Mouse (Mus musculus) urinary bladder, postnatal 36 days (tissue): Measurements from ENCODE around the gene Fn3k.
A peak's percentile ranks its signal among the peaks of the same experiment; 100 is the strongest.

Experiments
- DNase-seq, 2 experiments: peaks; one replicate each; pipeline ENCODE4 v3.0.0; 2022; ENCODE audit warnings: low spot score in 2 of 2, mixed read lengths in 1 of 2

The Fn3k gene

DNA sequence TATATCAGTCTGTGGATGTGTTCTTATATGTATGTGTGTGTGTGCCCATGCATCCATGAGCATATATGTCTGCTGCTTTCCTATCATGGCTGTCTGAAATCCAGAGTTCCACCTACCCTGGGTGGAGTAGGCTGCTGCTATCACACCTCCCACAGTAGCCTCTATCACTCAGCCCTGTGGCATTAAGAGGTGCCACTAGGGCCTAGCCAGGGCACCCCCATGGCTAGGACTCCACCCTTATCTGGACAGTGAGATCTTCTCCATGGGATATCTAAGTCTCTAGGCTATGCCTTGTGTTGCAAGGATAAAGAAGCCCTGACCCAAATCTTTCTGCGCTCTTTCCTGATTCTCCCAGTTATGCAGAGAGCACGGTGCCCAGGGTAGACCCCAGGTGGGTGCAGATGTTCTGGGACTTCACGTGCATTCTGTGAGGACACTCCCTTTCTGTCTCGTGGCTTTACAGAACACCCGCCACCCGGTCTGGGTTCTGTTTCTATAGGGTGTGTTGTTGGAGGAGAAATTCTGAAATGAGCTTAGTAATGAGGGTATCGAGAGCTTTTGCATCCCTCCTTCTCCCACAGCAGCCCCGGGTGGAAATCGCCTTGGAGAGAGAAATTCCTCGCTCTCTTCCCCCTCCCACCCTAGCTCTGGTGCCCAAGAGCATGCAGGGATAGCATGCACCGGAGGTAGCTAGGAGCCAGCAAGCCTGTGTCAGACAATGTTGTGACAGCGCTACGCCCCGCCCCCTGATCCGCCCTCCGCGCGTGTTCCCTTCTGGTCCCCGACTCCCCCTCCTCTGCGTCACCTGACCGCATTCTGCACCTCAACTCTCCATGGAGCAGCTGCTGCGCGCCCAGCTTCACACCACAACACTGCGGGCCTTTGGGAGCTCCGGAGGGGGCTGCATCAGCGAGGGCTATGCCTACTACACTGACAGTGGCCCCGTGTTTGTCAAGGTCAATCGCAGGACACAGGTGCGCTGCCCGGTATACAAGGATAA, at the start of gene Fn3k:
TSS of gene Fn3k (plus strand) at position 758 of the 1,000 bp plus-strand sequence.
- DNase-seq = peak; percentile 73 to 91

DNA sequence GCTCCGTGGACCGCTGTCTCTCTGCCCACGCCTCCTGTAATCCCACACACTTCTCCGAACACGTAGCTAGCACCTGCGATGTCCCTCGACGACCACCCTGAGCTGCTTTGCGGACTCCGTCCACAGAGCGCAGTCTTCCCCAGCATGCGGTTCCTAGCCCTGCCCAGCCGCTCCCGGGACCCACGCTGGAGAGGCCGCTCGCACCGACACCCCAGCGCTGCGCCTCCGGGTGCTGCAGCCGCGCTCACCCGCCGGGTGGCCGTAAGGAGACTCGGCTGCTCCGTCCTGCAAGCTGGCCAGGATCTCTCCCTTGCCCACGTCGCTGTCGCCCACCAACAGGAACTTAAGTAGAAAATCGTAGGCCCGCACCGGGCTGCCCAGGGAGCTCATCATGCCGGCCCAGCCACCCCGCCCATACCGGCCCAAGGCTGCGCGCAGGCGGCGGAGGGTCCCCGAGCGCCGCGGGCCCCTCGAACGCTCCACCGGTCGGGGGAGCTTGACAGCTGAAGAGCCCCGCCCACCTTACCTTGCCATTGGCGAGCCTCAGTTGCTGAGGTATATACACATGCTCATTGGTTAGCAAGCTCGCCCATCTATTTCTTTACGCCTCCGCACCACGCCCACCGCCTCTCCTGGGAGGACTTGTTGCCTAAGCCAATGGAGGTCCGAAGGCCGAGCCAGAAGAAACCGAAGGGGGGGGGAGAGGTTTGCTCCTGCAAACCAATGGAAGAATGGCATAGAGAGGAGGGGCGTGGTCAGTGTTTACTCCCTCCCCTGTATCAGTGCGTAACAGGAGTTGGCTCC, 46.8 kb upstream of the Fn3k start, which contains the start of gene Rab40b:
TSS of gene Rab40b (minus strand) at position 502 of the 804 bp plus-strand sequence.
- peak; percentile 78 to 92 for DNase-seq

DNA sequence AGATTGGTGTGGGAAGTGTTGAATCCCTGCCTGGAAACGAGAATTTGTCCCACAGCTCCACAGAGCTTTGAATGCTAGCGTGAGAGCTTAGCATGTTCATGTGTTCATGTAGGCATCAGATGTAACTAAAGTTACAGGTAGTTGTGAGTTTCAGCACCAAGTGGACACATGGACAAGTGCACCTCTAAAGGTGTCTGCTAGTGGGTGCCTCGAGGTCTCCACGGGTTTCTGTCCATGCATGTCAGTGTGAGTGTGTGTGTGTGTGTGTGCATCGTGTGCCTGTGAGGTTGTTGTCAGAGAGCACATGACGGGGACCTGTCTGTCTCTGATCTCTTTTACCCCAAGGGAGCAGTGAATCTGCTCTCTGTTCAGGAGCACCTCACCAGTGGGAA, 46.2 kb upstream of the Fn3k start:
- no peak for DNase-seq

DNA sequence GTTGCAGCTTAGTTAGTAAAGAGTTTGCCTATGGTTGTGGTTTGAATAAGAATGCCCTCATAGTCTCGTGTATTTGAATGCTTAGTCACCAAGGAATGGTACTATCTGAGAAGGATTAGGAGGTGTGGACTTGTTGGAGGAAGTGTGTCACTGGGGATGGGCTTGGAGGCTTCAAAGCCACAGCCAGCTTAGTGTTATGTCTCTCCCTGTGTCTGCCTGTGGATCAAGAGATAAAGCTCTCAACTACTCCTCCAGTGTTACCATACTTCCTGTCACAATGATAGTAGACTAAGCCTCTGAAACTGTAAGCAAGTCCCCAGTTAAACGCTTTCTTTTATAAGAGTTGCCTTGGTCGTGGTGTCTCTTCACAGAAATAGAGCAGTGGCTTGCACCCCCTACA, 43.9 kb upstream of the Fn3k start:
- no peak for DNase-seq

DNA sequence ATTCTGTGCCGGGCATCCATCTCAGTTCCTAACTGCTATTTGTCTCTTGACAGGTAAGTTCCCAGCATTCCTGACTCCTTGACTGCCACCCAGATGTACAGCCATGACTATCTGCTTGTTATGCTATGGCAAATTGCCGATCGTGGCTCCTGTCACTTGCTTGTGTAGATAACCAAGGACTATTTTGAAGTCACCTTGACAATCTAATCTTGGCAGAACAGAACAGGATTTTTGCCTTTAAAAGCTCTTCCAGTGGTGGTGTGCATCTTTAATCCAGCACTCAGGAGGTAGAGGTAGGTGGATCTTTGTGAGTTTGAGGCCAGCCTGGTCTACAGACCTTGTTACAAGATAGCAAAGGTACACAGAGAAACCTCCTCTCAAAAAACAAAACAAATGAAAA, 42.3 kb upstream of the Fn3k start:
- no peak for DNase-seq

DNA sequence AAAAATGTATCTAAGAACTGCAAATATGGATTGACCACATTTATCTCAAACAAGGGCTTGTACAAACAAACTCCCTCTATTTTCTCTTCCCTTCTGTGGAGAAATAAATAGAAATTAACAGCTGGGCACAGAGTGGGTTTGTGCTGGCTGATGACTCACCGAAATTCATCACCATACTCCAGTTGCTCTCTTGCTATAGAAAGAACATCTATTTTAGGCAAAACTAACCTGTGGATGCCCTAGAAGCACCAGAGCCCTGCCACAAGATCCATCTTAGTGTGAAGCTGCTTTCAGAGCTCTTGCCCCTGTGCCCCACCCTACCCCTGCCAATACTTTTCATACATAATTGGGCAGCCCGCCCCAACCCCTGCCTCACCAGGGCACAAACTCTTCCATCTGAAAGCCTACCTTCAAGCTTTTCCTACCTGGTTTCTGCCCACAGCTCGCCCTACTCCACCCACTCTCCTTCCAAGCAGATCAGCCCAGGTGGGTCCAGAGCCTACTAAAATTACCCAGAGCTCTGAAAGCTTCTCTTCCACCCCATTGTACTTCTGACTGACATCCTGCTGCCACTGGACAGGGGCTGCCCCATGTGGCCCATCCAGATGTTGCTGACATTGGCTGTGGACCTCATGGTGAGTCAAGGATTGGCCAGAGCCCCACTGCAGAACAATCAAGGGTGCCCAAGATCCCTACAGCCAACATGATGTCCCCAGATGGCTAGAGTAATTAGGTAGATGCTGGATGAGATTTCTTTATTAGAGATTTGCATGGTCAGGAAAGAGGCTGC, 27.2 kb upstream of the Fn3k start:
- no peak for DNase-seq

DNA sequence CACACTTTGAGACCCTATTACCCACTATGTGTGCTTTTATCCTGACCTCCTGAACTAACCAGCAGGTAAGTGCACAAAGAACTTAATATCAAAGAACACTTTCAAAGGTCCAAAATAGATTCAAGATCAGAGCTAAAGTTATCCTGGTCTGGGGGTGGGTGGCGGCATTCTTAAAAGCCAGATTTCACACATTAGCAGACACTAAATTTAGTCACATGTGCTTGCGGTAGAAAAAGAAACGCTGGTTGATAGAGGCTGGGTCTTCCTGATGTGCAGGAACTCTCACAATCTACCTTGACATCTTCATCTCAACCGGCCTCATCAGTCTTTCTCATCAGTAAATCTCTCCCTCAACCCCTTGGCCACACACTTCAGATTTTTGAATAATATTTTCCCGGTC, 20.0 kb upstream of the Fn3k start:
- DNase-seq = no peak

DNA sequence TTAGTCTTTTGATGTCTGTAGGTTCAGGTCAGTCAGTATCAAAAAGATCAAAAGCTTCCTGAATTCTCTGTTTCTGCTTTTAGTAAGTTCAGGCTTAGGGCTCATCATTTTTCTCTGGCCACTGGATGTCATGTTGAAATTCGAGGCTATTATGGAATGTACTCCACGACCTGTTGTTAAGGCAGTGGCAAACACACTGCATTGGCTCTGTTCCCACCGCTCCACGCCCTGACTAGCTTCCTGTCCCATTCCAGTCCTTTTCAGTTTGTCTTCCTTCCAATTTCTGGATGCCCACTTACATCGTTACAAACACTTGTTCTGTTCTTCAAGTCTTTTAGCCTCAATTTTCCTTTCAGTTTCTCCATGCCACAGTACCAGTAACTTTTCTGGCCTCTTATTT, 19.4 kb upstream of the Fn3k start:
- DNase-seq = no peak

DNA sequence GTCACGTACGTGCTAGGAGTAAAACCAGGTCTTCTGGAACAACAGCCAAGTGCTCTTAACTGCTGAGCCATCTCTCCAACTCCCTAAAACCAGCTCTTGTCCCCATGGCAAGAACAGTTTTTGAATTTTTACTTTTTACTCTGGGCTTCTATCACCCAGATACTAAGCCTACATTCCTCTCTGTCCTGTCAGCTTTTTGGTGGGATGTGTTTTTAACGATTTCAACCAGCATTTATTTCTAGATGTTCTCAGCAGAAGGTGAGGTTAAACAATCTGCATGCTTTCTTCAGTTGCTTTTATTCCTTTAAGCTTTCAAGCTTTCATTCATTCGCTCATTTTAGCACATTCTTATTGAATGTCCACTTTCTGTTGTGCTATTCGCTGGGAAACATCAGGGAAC, 16.7 kb upstream of the Fn3k start:
- DNase-seq = no peak

DNA sequence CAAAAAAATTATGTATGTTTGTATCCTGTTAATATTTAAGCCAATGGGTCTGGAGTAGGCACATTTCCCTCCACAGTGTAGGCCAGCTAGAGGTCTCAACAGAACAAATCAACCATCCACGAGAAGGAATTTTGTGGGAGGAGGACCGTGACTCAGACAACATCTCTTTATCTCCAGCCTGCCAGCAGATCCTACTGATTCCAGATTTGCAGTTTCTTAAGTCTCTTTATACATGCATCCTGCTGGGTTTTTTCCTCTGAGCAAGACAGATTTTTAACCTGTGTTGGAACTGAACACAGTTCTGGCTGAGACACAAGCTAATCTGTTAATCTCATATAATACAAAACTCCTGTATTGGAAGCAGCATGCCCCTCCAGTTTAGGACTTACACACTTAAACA, 15.8 kb upstream of the Fn3k start:
- no peak for DNase-seq

DNA sequence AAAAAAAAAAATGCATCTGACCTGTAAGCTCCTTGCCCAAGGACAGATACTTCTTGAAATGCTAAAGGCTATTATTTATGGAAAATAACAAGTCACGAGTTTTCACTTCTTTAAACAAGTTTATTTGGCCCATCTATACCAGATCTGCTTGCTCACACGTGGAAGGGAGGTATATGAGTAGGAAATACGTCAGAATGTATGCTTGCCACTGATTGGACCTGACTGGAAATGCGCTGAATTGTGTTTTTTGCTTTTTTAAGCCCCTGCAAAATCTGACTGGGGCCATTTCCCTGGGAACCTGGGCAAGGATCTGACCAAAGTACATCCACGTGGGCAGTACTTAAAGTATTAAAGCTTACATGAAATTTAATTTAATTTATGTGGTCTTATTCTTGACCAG, 14.3 kb upstream of the Fn3k start:
- DNase-seq = no peak

DNA sequence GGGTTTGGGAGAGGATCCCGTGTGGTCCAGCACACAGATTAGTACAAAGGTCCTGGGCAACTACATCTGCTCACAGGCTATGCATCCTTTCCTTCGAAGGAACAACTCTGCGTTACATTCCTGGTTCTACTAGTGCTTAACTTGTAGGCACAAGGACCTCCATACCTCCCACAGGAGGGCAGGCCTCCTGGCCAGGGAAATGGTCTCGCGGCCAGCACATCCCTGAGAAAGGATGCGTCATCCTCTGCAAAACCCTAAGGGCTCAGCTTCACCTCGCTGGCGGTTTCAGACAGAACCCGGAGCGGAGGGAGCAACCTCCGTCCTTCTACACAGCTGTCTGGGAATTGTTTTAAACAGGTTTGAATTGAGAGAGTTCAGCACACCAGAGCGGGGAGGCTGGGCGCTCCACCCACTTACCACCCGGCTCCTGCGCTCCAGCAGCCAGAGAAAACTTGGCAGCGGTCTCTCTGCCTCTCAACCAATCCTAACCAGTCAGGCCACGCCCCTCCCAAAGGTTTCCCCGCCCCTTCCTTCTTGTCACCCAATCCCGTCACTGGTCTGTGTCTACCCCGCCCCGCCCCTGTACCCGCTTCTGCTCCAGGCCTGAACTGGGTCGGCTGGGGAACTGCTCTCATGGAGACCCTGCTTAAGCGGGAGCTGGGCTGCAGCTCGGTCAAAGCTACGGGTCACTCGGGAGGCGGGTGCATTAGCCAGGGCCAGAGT, 13.7 kb upstream of the Fn3k start, which contains the start of gene Fn3krp:
TSS of gene Fn3krp (plus strand) at position 572 of the 723 bp plus-strand sequence.
- peak; percentile 99 to 100 for DNase-seq

DNA sequence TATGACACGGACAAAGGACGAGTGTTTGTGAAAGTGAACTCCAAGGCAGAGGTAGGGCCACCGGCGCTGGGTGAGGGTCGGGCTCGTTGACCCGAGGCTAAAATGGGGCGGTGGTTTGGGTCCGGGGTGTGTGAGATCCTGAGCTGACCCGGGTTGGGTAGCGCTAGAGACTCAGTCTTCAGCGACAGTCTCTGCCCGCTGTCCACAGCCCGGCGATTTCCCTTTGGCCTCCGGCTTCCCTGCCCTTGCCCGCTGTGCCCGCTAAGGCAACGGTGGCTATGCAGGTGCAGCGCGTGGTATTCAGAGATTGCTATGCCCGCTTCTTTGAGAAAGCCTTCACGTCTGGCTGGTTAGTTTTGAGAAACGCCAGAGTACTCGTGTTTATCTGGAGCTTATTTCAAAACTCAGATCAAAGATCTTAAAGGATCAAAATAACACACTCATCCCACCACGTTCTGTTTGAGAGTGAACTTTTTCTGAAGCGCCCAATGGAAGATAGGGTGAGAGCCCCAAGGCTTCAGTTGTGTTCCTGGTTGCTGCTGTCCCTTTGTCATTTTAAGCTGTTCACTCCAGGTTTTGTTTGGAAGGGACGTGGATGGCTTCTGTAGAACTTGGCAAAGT, 13.1 kb upstream of the Fn3k start:
- peak in 1 of 2 experiments; percentile 14 for DNase-seq

DNA sequence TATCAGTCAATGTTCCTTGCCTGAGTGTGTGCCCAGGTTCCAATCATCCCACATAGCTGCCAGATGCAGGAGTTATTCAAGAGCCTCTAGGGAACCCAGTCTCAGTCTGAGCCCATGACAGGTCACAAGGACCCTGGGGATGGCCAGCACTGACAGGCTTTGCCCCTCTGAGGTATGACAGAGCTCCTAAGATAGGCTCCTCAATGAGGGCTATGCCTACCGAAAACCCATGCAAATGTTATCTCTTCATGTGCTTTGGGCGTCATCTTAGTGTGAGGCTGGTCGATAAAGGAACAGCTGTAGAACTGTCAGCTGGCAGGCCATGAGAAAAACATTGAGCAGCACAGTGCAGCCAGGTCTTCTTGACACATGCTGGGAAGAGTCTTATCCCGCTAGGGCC, 1.3 kb upstream of the Fn3k start:
- no peak for DNase-seq

DNA sequence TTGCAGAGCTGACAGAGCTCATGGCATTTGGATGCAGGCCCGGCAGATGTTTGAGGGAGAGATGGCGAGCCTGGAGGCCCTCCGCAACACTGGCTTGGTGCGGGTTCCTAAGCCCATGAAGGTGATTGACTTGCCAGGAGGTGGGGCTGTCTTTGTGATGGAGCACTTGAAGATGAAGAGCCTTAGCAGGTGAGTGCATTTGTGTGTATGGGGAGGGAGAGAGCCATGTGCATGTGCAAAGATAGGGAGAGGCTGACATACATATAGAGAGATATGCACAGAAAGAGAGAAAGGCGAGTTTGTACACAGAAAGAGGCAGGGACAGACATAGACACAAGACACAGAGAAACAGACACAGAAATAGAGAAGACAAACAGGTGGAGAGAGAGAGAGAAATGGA, 2.5 kb downstream of the Fn3k start:
- no peak for DNase-seq

DNA sequence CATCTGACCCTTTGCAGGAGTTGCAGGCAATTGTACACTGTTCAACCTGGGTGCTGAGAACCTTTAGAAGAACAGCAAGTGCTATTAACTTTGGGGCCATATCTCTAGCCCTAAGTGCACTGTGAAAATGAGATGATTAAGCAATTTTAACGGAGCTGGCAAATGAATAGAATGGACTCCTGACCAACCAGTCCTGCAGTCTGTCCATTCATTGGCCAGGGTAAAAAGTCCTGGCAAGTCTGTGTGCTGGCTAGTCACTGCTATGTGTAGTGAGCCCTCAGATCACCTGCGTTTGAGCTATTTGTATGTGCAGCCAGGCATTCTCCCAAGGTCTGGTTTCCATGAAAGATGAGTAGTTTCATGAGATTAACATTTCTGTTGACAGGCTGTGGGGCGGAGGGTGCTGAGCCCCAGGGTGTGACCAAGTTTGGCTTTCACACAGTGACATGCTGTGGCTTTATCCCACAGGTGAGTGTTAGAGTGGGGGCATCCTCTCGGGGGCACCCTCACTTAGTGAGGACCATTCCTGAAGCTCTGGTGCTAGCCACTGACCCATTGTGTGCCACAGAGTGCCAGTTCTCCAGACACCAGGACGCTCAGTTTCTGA, 5.1 kb downstream of the Fn3k start:
- no peak for DNase-seq

DNA sequence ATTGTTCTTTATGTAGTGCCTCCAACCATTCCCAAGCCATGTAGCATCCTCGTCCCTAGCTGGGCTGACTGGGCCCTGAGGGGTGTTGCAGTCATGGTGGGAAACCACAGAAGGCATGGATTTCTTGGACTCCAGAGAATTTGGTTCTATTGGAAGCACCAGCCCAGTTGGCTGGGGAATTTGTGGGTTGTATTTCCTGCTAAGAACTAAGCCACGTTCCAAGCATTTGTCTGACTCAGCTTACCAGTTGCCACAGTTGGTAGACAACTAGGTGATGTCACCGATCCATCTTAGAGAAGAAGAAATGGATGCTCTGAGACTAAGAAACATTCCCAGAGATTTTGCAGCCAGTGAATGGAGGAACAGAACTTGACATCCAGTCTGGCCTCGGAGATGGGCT, 6.9 kb downstream of the Fn3k start:
- no peak for DNase-seq

DNA sequence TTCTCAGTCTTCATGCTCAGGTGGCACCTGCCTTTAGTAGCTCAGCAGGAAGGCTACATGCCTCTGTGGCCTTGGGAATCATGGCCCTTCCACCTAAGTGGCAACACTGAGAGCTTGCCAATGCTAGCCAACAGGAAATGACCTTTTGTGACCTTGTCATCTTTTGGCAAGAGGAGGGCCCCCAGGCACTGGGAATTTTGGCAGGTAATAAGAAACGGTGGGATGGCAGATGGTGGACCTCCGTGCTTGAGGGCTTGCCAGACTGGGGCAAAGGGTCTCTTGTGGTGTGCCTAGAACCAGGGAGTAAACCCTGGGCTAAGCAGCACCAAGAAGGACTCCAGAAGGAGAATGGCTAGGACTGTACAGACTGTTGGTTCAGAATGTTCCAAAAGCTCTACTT, 7.4 kb downstream of the Fn3k start:
- DNase-seq = no peak

DNA sequence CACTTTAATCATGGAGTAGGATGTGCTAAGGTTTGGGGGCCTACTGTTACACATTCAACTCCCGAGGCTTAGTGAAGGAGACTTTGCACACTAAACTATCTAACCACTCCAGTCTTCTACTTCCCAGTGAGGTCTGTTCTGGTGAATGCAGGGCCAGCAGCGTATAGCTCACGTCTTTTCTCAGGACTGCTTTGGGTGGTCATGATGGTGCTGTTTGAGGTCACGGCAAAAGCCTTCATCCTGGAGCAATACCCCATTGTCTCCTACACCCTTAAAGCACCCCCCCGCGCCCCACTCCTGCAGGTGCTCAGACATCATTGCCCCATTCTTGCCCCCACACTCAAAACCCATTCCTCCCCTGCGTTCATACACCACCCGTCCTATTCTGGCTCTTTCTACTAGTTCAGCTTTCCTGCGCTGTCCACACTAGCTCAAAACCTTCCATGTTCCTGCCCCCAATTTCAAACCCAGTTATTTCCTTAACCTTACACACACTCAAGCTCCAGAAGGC, 16.6 kb downstream of the Fn3k start:
- DNase-seq = no peak
